Mouse (Mus musculus) hindbrain, embryonic 11.5 days (tissue): Measurements from ENCODE around the gene Krt82. TPM values are rescaled to one million over a fixed set of nuclear protein-coding genes. Genes with fewer than 3 reads are reported as not detected.

Source experiments
- ATAC-seq: fragments of 200-750 bp; cut with Nextera tagmentation; 2 replicates; pipeline ENCODE4 v1.8.0; 2017; ENCODE audit warnings: mild to moderate bottlenecking, moderate TSS enrichment, moderate library complexity; ENCODE audit not compliant: low FRiP score
- DNase-seq: peaks from one replicate; pipeline ENCODE4 v3.0.0-alpha.2; 2015; ENCODE audit warnings: low spot score
- H3K27ac ChIP-seq: fragments of 300-500 bp; sonication (generic); 2 replicates; pipeline ENCODE4 v1.5.1; 2014; ENCODE audit warnings: mild to moderate bottlenecking, low read depth, low read length
- H3K27me3 ChIP-seq: fragments of 300-500 bp; sonication (generic); 2 replicates; pipeline ENCODE4 v1.6.1; 2014; ENCODE audit warnings: mild to moderate bottlenecking, low read length, moderate library complexity, mixed read lengths; ENCODE audit not compliant: control insufficient read depth, insufficient read depth
- H3K36me3 ChIP-seq: fragments of 300-500 bp; sonication (generic); 2 replicates; pipeline ENCODE4 v1.6.1; 2014; ENCODE audit warnings: mild to moderate bottlenecking, low read length, moderate library complexity, mixed read lengths; ENCODE audit not compliant: control insufficient read depth, insufficient read depth
- H3K4me1 ChIP-seq: fragments of 300-500 bp; sonication (generic); replicated peaks from 2 replicates; pipeline ENCODE4 v1.6.1; 2014; ENCODE audit warnings: low read length, mixed read lengths; ENCODE audit not compliant: control insufficient read depth, insufficient read depth
- H3K4me2 ChIP-seq: fragments of 300-500 bp; sonication (generic); replicated peaks from 2 replicates; pipeline ENCODE4 v1.6.1; 2014; ENCODE audit warnings: mild to moderate bottlenecking, low read depth, low read length
- H3K4me3 ChIP-seq: fragments of 300-500 bp; sonication (generic); 2 replicates; pipeline ENCODE4 v1.5.1; 2014; ENCODE audit warnings: low read depth, low read length
- H3K9ac ChIP-seq: fragments of 300-500 bp; sonication (generic); 2 replicates; pipeline ENCODE4 v1.6.1; 2014; ENCODE audit warnings: low read depth, low read length
- H3K9me3 ChIP-seq: fragments of 300-500 bp; sonication (generic); 2 replicates; pipeline ENCODE4 v1.6.1; 2016; ENCODE audit warnings: low read length; ENCODE audit not compliant: control insufficient read depth
- WGBS: fragments of 180-500 bp; shearing (Covaris S2); extraction: QIAGEN DNeasy Blood & Tissue Kit; methylation state at CpG from one replicate; pipeline ENCODE4 v1.1.7; 2014; 5-methylcytosine and 5-hydroxymethylcytosine counted together
- polyA plus RNA-seq: library from polyadenylated mRNA; unstranded; fragments of >200 nt; fragmentation: Nextera tagmentation; extraction: Ambion mirVana; gene quantifications from 2 replicates; pipeline ENCODE4 v1.2.1, GENCODE M21; 2014

Krt82 gene
- polyA plus RNA-seq, 1 experiment from 2014 or later, result not detected

DNA sequence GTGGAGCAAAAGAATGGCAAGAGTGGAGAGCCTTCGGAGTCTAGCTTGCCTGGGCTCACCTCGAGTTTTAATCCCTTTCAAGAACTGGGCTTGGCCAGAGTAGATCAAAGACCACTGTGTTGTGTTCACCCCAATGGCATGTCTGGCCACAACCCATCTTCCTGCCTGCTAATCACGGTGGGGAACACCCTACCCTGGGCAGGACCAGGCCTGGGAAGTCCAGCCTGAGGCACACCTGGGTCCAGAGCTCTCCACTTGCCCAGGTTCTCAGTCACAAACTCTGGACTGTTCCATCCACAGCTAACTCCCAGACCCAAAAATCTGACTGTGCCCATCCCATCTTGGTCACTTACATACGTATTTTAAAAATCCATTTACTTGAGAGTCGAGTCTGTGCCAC is 12.4 kb upstream of the Krt82 start, which contains the start of gene Krt90:
Gene Krt90, minus strand, starts transcription at position 101 of the 400 bp plus-strand sequence.
- no peak for ATAC-seq
- no peak within 1 kb of the TSS for H3K4me3 ChIP-seq
- DNase-seq, result no peak
- no peak within 1 kb of the TSS for H3K27ac ChIP-seq
- H3K9me3 ChIP-seq, result no peaks in the 10 kb centered on the region
- H3K4me2 ChIP-seq, result no peak within 1 kb of the TSS
- peaks cover 4% of the 10 kb centered on the region; the same call in 1 of the 2 replicates for H3K4me1 ChIP-seq
- 81% methylated on average over 5 of the region's 5 CpGs for WGBS
- H3K9ac ChIP-seq, result no peak within 1 kb of the TSS
- H3K27me3 ChIP-seq, result no peaks in the 10 kb centered on the region
- no peaks in the 10 kb centered on the region for H3K36me3 ChIP-seq

DNA sequence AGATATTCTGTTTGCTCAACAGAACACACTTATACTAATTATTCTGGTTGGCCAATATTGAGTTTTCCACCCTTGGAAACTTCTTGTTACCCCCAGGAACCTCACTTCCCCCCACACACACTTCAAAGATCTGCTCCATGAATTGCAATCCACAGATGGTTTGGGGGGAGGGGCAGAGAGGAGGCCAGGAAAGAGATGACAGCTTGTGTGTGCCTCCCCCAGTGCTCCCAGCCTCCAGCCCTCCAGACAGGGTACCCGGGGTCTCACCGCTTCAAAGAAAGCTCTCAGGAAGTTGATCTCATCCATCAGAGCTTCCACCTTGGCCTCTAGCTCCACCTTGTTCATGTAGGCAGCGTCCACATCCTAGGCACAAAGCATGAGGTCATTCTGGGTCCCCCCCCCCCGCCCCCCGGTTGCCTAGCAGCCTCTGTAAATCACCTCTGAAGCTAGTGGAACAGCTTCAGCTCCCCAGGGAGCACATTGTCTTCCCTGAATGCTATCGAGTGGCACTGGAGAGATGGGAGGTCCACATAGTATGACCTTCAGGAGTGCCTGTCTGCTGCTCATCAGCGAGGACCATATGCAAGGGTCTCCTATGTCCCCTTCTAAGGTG is 7.7 kb upstream of the Krt82 start:
- no peak overlapping the region for H3K4me2 ChIP-seq
- no peaks in the 10 kb centered on the region for H3K36me3 ChIP-seq
- peaks cover 4% of the 10 kb centered on the region; the same call in 1 of the 2 replicates for H3K4me1 ChIP-seq
- DNase-seq (peak; percentile 57), ATAC-seq (no peak)
- H3K27me3 ChIP-seq, result no peaks in the 10 kb centered on the region
- no peaks in the 10 kb centered on the region for H3K9me3 ChIP-seq
- no peak overlapping the region for H3K4me3 ChIP-seq
- 7% methylated on average over 6 of the region's 7 CpGs for WGBS
- no peak overlapping the region for H3K9ac ChIP-seq
- no peak overlapping the region for H3K27ac ChIP-seq

DNA sequence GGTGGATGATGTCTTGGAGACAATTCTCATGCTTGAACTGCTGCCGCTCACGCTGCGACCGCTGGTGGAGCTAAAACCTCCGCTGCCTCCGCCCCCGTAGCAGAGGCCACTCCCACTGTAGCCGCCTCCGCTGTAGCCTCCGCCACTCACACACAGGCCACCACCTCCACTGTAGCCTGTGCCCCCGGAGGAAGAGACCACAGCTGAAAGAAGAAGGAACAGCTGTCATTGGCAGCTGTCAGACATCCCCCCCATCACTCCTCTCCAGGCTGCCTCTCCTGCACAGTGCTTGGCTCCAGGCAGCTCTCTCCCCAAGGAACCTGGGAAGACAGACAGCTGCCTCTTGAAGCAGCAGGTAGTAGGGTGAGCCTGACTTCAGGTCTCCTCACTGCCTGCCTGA is 2.7 kb upstream of the Krt82 start:
- Histone ChIP-seq H3K27ac (no peak overlapping the region), H3K4me1 (peaks cover 3% of the 10 kb centered on the region; the same call in 1 of the 2 replicates), H3K4me3 (no peak overlapping the region), H3K9ac (0 out of 2 replicates have a peak overlapping the region, but pooled peaks have one; percentile 15), H3K36me3 (no peaks in the 10 kb centered on the region), H3K27me3 (no peaks in the 10 kb centered on the region), H3K9me3 (no peaks in the 10 kb centered on the region), H3K4me2 (0 out of 2 replicates have a peak overlapping the region, but pooled peaks have one; percentile 11)
- peak; percentile 66 for DNase-seq
- WGBS, result 0% methylated on average over 11 of the region's 11 CpGs
- peak; percentile 72 for ATAC-seq

DNA sequence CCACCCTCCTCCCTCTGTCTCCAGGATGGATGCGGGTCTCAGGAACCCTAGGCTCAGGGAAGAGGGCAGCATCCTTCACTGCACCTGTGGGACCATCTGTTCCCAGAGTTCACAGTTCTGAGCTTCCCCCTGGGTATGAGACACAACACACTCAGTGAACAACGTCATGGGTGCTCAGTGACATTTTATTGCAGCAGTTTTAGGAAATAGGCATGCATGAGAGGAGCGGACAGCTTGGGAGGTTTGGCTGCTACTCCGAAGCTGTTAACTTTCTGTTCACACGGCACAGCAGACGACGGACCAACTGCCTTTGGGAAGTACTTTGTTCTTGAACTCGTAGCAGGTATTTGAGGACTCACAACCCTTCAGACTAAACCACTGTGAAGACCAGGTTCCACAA is 1.7 kb upstream of the Krt82 start:
- WGBS, result 82% methylated on average over 8 of the region's 8 CpGs
- no peak overlapping the region for H3K9ac ChIP-seq
- H3K4me1 ChIP-seq, result peaks cover 3% of the 10 kb centered on the region; the same call in 1 of the 2 replicates
- no peak overlapping the region for H3K27ac ChIP-seq
- no peak overlapping the region for H3K4me2 ChIP-seq
- no peaks in the 10 kb centered on the region for H3K36me3 ChIP-seq
- ATAC-seq (no peak), DNase-seq (no peak)
- H3K4me3 ChIP-seq, result no peak overlapping the region
- no peaks in the 10 kb centered on the region for H3K27me3 ChIP-seq
- H3K9me3 ChIP-seq, result no peaks in the 10 kb centered on the region

DNA sequence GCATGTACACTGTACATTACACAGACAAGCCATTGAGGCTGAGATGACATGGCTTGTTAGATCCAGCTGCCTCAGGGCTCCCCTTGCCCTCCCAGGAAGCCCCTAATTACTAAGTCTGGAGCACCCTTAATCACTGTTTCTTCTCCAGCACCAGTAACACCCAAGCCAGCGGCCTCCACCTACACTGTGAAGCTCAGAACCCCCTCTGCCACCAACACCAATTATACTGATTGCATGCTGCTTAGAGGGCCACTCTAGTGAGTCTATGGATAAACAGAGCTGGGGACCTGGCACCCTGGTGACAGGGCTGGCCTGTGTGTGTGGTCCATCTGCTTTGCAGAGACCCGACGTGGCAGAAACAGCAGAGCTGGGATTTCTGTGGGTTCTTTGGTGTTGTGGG is 6.0 kb downstream of the Krt82 start:
- Histone ChIP-seq H3K9ac (no peak overlapping the region), H3K4me2 (no peak overlapping the region), H3K4me3 (no peak overlapping the region), H3K4me1 (no peaks in the 10 kb centered on the region), H3K27ac (no peak overlapping the region), H3K27me3 (no peaks in the 10 kb centered on the region), H3K9me3 (no peaks in the 10 kb centered on the region), H3K36me3 (no peaks in the 10 kb centered on the region)
- 62% methylated on average over 3 of the region's 3 CpGs for WGBS
- DNase-seq (no peak), ATAC-seq (no peak)

DNA sequence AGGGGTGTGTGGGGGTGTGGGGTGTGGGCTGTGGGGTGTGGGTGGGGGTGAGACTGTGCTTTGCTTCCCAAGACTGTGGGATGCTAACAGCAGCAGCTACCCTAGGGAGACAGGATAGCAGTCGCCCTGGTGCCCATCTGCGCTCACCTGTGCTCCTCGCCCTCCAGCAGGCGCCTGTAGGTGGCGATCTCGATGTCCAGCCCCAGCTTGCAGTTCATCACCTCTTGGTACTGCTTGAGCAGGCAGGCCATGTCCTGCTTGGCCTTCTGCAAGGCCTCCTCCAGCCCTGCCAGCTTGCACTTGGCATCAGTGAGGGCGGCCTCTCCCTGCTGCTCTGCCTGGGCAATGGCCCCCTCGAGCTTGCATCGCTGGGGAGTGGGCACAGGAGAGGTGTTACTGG is 7.9 kb downstream of the Krt82 start:
- no peak for DNase-seq
- 52% methylated on average over 9 of the region's 9 CpGs for WGBS
- Histone ChIP-seq H3K9ac (no peak overlapping the region), H3K4me1 (no peaks in the 10 kb centered on the region), H3K9me3 (no peaks in the 10 kb centered on the region), H3K4me3 (no peak overlapping the region), H3K4me2 (no peak overlapping the region), H3K27me3 (no peaks in the 10 kb centered on the region), H3K27ac (no peak overlapping the region), H3K36me3 (no peaks in the 10 kb centered on the region)
- no peak for ATAC-seq

DNA sequence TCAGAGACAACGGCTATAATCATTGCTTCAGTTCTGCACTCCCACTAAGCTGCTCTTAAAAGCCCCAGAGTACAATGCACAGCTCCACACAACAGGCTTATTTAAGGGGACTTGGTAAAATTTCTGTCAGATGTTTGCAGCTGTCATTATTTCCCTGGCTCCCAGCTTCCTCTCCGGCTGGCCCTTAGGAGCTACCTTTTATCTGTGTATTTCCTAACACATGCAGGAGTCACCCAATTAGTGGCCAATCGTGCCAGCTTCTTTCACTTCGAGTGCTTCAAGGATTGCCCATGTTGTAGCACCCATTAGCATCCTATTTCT is 11.9 kb downstream of the Krt82 start:
- no peak for ATAC-seq
- H3K4me2 ChIP-seq, result no peak overlapping the region
- no peak for DNase-seq
- H3K36me3 ChIP-seq, result no peaks in the 10 kb centered on the region
- WGBS, result 81% methylated on average over 4 of the region's 4 CpGs
- no peaks in the 10 kb centered on the region for H3K9me3 ChIP-seq
- no peaks in the 10 kb centered on the region for H3K4me1 ChIP-seq
- H3K27me3 ChIP-seq, result no peaks in the 10 kb centered on the region
- no peak overlapping the region for H3K4me3 ChIP-seq
- H3K9ac ChIP-seq, result no peak overlapping the region
- H3K27ac ChIP-seq, result no peak overlapping the region

DNA sequence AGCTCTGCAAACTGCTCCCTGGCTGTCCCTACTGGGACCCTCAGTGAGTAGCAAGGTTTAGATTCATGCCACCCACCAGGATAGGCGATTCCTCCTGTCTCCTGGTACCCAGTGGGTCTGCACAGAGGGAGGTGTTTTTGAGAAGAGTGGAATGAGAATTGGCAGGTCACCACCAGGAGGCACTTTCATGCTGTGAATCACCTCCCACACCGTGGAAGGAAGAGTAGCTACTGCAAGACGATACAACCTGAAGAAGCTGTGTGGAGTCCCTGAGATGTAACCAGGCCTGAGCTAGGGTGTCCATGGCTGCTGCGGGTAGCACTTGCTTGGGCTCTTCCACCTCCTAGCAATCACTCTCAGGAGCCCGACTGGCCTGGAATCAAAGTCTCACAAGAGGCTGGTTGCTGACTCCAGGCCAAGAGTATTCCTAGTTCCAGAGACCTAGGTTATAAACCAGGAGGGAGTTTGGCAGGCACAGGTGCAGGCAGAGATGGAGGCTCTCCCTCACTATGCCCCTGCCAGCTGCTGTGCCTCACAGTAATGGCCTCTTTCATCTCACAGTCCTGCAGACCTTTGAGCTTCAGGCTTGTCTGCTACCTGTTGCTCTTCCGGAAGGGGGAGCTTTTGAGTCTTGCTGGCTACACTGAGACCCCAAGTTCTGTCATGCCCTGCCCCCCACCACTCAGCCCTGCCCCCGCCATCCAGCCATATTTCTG is 12.4 kb downstream of the Krt82 start:
- ATAC-seq (no peak), DNase-seq (no peak)
- no peak overlapping the region for H3K4me3 ChIP-seq
- no peak overlapping the region for H3K27ac ChIP-seq
- H3K27me3 ChIP-seq, result no peaks in the 10 kb centered on the region
- no peak overlapping the region for H3K9ac ChIP-seq
- WGBS, result 44% methylated on average over 7 of the region's 7 CpGs
- no peak overlapping the region for H3K4me2 ChIP-seq
- no peaks in the 10 kb centered on the region for H3K36me3 ChIP-seq
- H3K4me1 ChIP-seq, result no peaks in the 10 kb centered on the region
- H3K9me3 ChIP-seq, result no peaks in the 10 kb centered on the region
